Mouse (Mus musculus): ENCODE measurements around the gene Ggta1. TPM values are rescaled to one million over a fixed set of nuclear protein-coding genes. Genes with fewer than 3 reads are reported as not detected.

Gene Ggta1
- polyA plus RNA-seq (2014; fragmentation: Nextera tagmentation; extraction: Ambion mirVana), result 38.1 and 42.1 TPM in 2 replicates

GRCm38 (mm10) chr2:35462791-35463281 lies at the start of gene Ggta1:
Gene Ggta1 (minus strand): TSS chr2:35463231.
- Histone ChIP-seq H3K27ac (ENCODE audit: low read depth, low read length) (peak within 1 kb of the TSS; percentile 88), H3K4me2 (peak within 1 kb of the TSS; percentile 91), H3K9ac (ENCODE audit: low read depth, low read length) (peak within 1 kb of the TSS; percentile 87), H3K27me3 (ENCODE audit: control insufficient read depth, insufficient read depth, low read length) (no peaks in the 10 kb centered on the region), H3K36me3 (ENCODE audit: control insufficient read depth, insufficient read depth, low read length) (no peaks in the 10 kb centered on the region), H3K9me3 (replicated peaks; ENCODE audit: control insufficient read depth, low read length) (no peaks in the 10 kb centered on the region), H3K4me3 (ENCODE audit: low read depth, low read length) (peak within 1 kb of the TSS; percentile 79), H3K4me1 (ENCODE audit: control insufficient read depth, insufficient read depth, low read length) (peaks cover 23% of the 10 kb centered on the region)
- 17% methylated on average over 7 of the region's 7 CpGs for WGBS (ENCODE audit: insufficient replicate concordance)
- ATAC-seq (replicated peaks; ENCODE audit: insufficient number of reproducible peaks, low FRiP score, low TSS enrichment), result no peak

GRCm38 (mm10) chr2:35512226-35512625 lies 49.2 kb upstream of the Ggta1 start:
- peaks cover 36% of the 10 kb centered on the region for H3K4me1 ChIP-seq (ENCODE audit: control insufficient read depth, insufficient read depth, low read length)
- no peak overlapping the region for H3K4me2 ChIP-seq
- no peak overlapping the region for H3K9ac ChIP-seq (ENCODE audit: low read depth, low read length)
- no peak overlapping the region for H3K4me3 ChIP-seq (ENCODE audit: low read depth, low read length)
- 94% methylated on average over 4 of the region's 4 CpGs for WGBS (ENCODE audit: insufficient replicate concordance)
- H3K36me3 ChIP-seq (ENCODE audit: control insufficient read depth, insufficient read depth, low read length), result no peaks in the 10 kb centered on the region
- no peaks in the 10 kb centered on the region for H3K9me3 ChIP-seq (replicated peaks; ENCODE audit: control insufficient read depth, low read length)
- H3K27me3 ChIP-seq (ENCODE audit: control insufficient read depth, insufficient read depth, low read length), result no peaks in the 10 kb centered on the region
- no peak overlapping the region for H3K27ac ChIP-seq (ENCODE audit: low read depth, low read length)
- no peak for ATAC-seq (replicated peaks; ENCODE audit: insufficient number of reproducible peaks, low FRiP score, low TSS enrichment)

GRCm38 (mm10) chr2:35510920-35511319 lies 47.9 kb upstream of the Ggta1 start:
- Histone ChIP-seq H3K9me3 (replicated peaks; ENCODE audit: control insufficient read depth, low read length) (no peaks in the 10 kb centered on the region), H3K4me3 (ENCODE audit: low read depth, low read length) (no peak overlapping the region), H3K4me2 (no peak overlapping the region), H3K27ac (ENCODE audit: low read depth, low read length) (no peak overlapping the region), H3K9ac (ENCODE audit: low read depth, low read length) (no peak overlapping the region), H3K27me3 (ENCODE audit: control insufficient read depth, insufficient read depth, low read length) (no peaks in the 10 kb centered on the region), H3K4me1 (ENCODE audit: control insufficient read depth, insufficient read depth, low read length) (peaks cover 48% of the 10 kb centered on the region), H3K36me3 (ENCODE audit: control insufficient read depth, insufficient read depth, low read length) (no peaks in the 10 kb centered on the region)
- 33% methylated on average over 1 of the region's 1 CpGs for WGBS (ENCODE audit: insufficient replicate concordance)
- no peak for ATAC-seq (replicated peaks; ENCODE audit: insufficient number of reproducible peaks, low FRiP score, low TSS enrichment)

- Histone ChIP-seq H3K9ac (ENCODE audit: low read depth, low read length) (no peak overlapping the region), H3K36me3 (ENCODE audit: control insufficient read depth, insufficient read depth, low read length) (no peaks in the 10 kb centered on the region), H3K27ac (ENCODE audit: low read depth, low read length) (peak overlapping the region; percentile 42), H3K27me3 (ENCODE audit: control insufficient read depth, insufficient read depth, low read length) (no peaks in the 10 kb centered on the region), H3K9me3 (replicated peaks; ENCODE audit: control insufficient read depth, low read length) (no peaks in the 10 kb centered on the region), H3K4me3 (ENCODE audit: low read depth, low read length) (no peak overlapping the region), H3K4me1 (ENCODE audit: control insufficient read depth, insufficient read depth, low read length) (peaks cover 56% of the 10 kb centered on the region), H3K4me2 (no peak overlapping the region)
- ATAC-seq (replicated peaks; ENCODE audit: insufficient number of reproducible peaks, low FRiP score, low TSS enrichment), result no peak
- WGBS (ENCODE audit: insufficient replicate concordance), result 27% methylated on average over 4 of the region's 4 CpGs
Observed at GRCm38 (mm10) chr2:35509888-35510287, 46.9 kb upstream of the Ggta1 start.

- WGBS (ENCODE audit: insufficient replicate concordance), result 6% methylated on average over 6 of the region's 6 CpGs
- Histone ChIP-seq H3K4me2 (no peak overlapping the region), H3K27me3 (ENCODE audit: control insufficient read depth, insufficient read depth, low read length) (no peaks in the 10 kb centered on the region), H3K9me3 (replicated peaks; ENCODE audit: control insufficient read depth, low read length) (no peaks in the 10 kb centered on the region), H3K4me1 (ENCODE audit: control insufficient read depth, insufficient read depth, low read length) (peaks cover 61% of the 10 kb centered on the region), H3K4me3 (ENCODE audit: low read depth, low read length) (no peak overlapping the region), H3K9ac (ENCODE audit: low read depth, low read length) (no peak overlapping the region), H3K36me3 (ENCODE audit: control insufficient read depth, insufficient read depth, low read length) (no peaks in the 10 kb centered on the region), H3K27ac (ENCODE audit: low read depth, low read length) (no peak overlapping the region)
- ATAC-seq (replicated peaks; ENCODE audit: insufficient number of reproducible peaks, low FRiP score, low TSS enrichment), result no peak
Observed at GRCm38 (mm10) chr2:35509343-35509667, 46.3 kb upstream of the Ggta1 start.

GRCm38 (mm10) chr2:35508597-35509342 lies 45.7 kb upstream of the Ggta1 start:
- WGBS (ENCODE audit: insufficient replicate concordance), result 30% methylated on average over 10 of the region's 10 CpGs

GRCm38 (mm10) chr2:35507191-35507511 lies 44.1 kb upstream of the Ggta1 start:
- Histone ChIP-seq H3K4me2 (no peak overlapping the region), H3K4me1 (ENCODE audit: control insufficient read depth, insufficient read depth, low read length) (peaks cover 74% of the 10 kb centered on the region), H3K4me3 (ENCODE audit: low read depth, low read length) (no peak overlapping the region), H3K9ac (ENCODE audit: low read depth, low read length) (0 out of 2 replicates have a peak overlapping the region, but pooled peaks have one; percentile 34), H3K27ac (ENCODE audit: low read depth, low read length) (peak overlapping the region; percentile 62), H3K27me3 (ENCODE audit: control insufficient read depth, insufficient read depth, low read length) (no peaks in the 10 kb centered on the region), H3K9me3 (replicated peaks; ENCODE audit: control insufficient read depth, low read length) (no peaks in the 10 kb centered on the region), H3K36me3 (ENCODE audit: control insufficient read depth, insufficient read depth, low read length) (no peaks in the 10 kb centered on the region)
- 31% methylated on average over 9 of the region's 9 CpGs for WGBS (ENCODE audit: insufficient replicate concordance)
- ATAC-seq (replicated peaks; ENCODE audit: insufficient number of reproducible peaks, low FRiP score, low TSS enrichment), result no peak

More at GRCm38 (mm10) chr2:35508597-35509342, 45.7 kb upstream of the Ggta1 start:
- no peak for ATAC-seq (replicated peaks; ENCODE audit: insufficient number of reproducible peaks, low FRiP score, low TSS enrichment)
- Histone ChIP-seq H3K27ac (ENCODE audit: low read depth, low read length) (peak overlapping the region; percentile 46), H3K9me3 (replicated peaks; ENCODE audit: control insufficient read depth, low read length) (no peaks in the 10 kb centered on the region), H3K4me3 (ENCODE audit: low read depth, low read length) (no peak overlapping the region), H3K4me2 (no peak overlapping the region), H3K9ac (ENCODE audit: low read depth, low read length) (no peak overlapping the region), H3K4me1 (ENCODE audit: control insufficient read depth, insufficient read depth, low read length) (peaks cover 65% of the 10 kb centered on the region), H3K36me3 (ENCODE audit: control insufficient read depth, insufficient read depth, low read length) (no peaks in the 10 kb centered on the region), H3K27me3 (ENCODE audit: control insufficient read depth, insufficient read depth, low read length) (no peaks in the 10 kb centered on the region)

GRCm38 (mm10) chr2:35506311-35507190 lies 43.5 kb upstream of the Ggta1 start:
- no peaks in the 10 kb centered on the region for H3K36me3 ChIP-seq (ENCODE audit: control insufficient read depth, insufficient read depth, low read length)
- peak overlapping the region; percentile 23; the same call in 1 of the 2 replicates for H3K4me2 ChIP-seq
- 48% methylated on average over 6 of the region's 6 CpGs for WGBS (ENCODE audit: insufficient replicate concordance)
- no peak for ATAC-seq (replicated peaks; ENCODE audit: insufficient number of reproducible peaks, low FRiP score, low TSS enrichment)
- H3K4me3 ChIP-seq (ENCODE audit: low read depth, low read length), result no peak overlapping the region
- no peaks in the 10 kb centered on the region for H3K9me3 ChIP-seq (replicated peaks; ENCODE audit: control insufficient read depth, low read length)
- peak overlapping the region; percentile 62 for H3K27ac ChIP-seq (ENCODE audit: low read depth, low read length)
- no peak overlapping the region for H3K9ac ChIP-seq (ENCODE audit: low read depth, low read length)
- peaks cover 79% of the 10 kb centered on the region for H3K4me1 ChIP-seq (ENCODE audit: control insufficient read depth, insufficient read depth, low read length)
- no peaks in the 10 kb centered on the region for H3K27me3 ChIP-seq (ENCODE audit: control insufficient read depth, insufficient read depth, low read length)

All from heart, embryonic 11.5 days (tissue).